Mouse (Mus musculus) bone marrow macrophage, adult 2 months (primary cell): ENCODE data around the gene Ctsw. TPM values are rescaled to one million over a fixed set of nuclear protein-coding genes. Genes with fewer than 3 reads are reported as not detected.

Experiments used
- H3K27ac ChIP-seq: 2 replicates; pipeline ENCODE4 v1.5.1; 2012; ENCODE audit warnings: low read depth, low read length; ENCODE audit not compliant: insufficient read depth
- H3K4me1 ChIP-seq: 2 replicates; pipeline ENCODE4 v1.6.1; 2012; ENCODE audit warnings: low read length; ENCODE audit not compliant: control insufficient read depth, insufficient read depth
- H3K4me3 ChIP-seq: 2 replicates; pipeline ENCODE4 v1.5.1; 2012; ENCODE audit warnings: mild to moderate bottlenecking, low read length, moderate library complexity; ENCODE audit not compliant: insufficient read depth
- CTCF ChIP-seq: IDR thresholded peaks from 2 replicates; pipeline ENCODE4 v1.5.1; 2012; ENCODE audit warnings: low read depth, mild to moderate bottlenecking, low read length, moderate library complexity
- POLR2A ChIP-seq: IDR thresholded peaks from 2 replicates; pipeline ENCODE4 v1.6.1; 2012; ENCODE audit warnings: mild to moderate bottlenecking, low read depth, low read length, borderline replicate concordance
- polyA plus RNA-seq: library from polyadenylated mRNA; stranded (reverse); fragments of >200 nt; gene quantifications from 2 replicates; pipeline ENCODE4 v1.2.4, GENCODE M21; 2012; ENCODE audit not compliant: missing spikeins, insufficient read depth, insufficient read length

The Ctsw gene
- not detected in 2 replicates for polyA plus RNA-seq

- no peak within 1 kb of the TSS for H3K27ac ChIP-seq
- H3K4me3 ChIP-seq: no peak within 1 kb of the TSS
- TF ChIP-seq POLR2A (no peak), CTCF (no peak)
- 0 out of 2 replicates have a peak, but pooled peaks cover under 1% of the 10 kb centered on the region for H3K4me1 ChIP-seq
Measured at GRCm38 (mm10) chr19:5468374-5468773, at the start of gene Ctsw. Gene Ctsw (minus strand): TSS chr19:5468507.

GRCm38 (mm10) chr19:5516906-5517505 is 48.7 kb upstream of the Ctsw start:
- no peak for TF ChIP-seq CTCF
- TF ChIP-seq POLR2A: no peak
- Histone ChIP-seq H3K4me3 (no peak overlapping the region), H3K27ac (no peak overlapping the region), H3K4me1 (peaks cover 8% of the 10 kb centered on the region)

GRCm38 (mm10) chr19:5515840-5516777 is 47.8 kb upstream of the Ctsw start:
- no peak overlapping the region for H3K27ac ChIP-seq
- TF ChIP-seq CTCF (no peak), POLR2A (no peak)
- H3K4me3 ChIP-seq: no peak overlapping the region
- peaks cover 9% of the 10 kb centered on the region for H3K4me1 ChIP-seq

DNA sequence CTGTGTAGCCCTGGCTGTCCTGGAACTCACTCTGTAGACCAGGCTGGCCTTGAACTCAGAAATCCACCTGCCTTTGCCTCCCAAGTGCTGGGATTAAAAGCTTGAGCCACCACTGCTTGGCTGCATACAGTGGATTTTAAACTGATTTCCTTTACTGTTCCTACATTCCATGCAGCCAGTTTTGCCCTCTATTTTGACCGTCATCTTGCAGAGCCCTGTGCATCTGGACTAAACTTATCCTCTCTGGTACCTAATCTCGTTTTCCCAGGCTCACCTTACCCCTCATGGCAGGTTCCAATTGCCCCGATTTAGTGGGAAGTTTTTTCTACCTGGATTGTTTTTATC is 44.7 kb upstream of the Ctsw start:
- Histone ChIP-seq H3K27ac (peak overlapping the region; percentile 59), H3K4me1 (peaks cover 14% of the 10 kb centered on the region), H3K4me3 (peak overlapping the region; percentile 8; the same call in 1 of the 2 replicates)
- no peak for TF ChIP-seq CTCF
- no peak for TF ChIP-seq POLR2A

DNA sequence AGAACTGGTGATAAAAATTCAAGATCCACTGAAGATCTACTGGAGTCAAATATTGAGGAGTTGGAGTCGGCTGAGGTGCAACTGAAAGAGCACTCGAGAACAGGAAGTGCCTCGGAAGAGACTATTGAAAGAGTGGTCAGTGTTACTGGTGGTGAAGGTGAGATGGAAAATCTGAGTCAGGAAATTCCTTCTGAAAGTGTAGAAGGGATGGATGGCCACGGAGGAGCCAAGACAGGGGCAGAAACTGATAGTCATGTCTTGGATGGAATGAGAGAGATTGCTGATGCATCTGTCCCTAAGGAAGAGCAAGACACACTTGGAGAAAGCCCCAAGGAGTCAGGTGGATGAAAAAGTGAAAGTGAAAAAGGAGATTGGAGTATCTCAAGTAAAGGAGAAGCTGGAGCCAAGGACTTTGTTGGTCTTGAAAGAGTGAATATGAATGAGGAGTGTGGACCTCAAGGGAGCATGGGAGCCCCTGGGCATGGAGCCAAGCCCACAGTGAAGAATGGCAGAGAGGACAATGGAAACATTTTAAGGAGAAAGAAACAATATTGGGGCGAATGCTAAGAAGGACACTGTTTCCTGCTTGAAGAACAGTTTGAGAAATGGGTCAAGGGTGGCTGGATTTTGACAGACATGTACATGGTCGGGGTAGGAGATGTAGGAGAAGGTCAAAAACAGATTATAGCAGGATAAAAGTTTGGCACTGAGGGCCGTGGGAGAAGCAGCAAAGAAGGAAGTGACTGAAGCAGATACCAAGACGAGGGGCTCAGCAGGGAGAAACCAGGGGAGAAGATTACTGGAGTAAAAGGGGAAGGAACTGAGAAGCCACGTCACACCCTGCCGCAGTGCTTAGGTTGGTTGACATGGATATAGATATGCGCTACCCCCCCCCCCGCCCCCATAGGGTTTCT is 44.0 kb upstream of the Ctsw start:
- TF ChIP-seq CTCF (no peak), POLR2A (no peak)
- Histone ChIP-seq H3K27ac (peak overlapping the region; percentile 72), H3K4me1 (peaks cover 14% of the 10 kb centered on the region), H3K4me3 (peak overlapping the region; percentile 80)

DNA sequence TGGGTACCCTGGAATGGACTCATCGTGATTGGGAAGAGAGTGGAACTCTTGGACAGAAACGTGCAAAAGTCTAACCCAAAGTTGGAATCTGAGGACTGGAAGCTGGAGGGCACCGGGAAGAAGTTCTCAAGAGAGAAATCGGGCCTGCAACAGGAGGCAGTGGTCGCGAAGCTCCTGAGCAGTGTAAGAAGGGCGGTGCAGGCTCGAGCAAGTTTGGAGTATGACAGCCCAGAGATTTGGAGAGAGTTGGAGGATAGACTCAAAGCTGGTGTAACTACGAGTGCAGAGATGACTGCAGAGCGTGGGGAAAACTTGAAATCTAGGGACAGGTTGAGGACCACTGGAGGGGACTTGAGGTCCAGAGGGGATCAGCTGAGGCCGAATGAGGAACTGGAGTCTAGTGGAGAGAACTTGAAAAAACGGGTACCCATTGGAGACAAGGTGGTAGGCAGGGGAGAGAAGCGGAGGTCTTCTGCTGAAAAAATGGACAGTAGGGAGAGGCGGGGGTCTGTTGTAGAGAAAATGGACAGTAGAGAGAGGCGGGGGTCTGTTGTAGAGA is 42.8 kb upstream of the Ctsw start:
- Histone ChIP-seq H3K4me3 (peak overlapping the region; percentile 80), H3K27ac (peak overlapping the region; percentile 76), H3K4me1 (peaks cover 14% of the 10 kb centered on the region)
- TF ChIP-seq CTCF: no peak
- TF ChIP-seq POLR2A: no peak

DNA sequence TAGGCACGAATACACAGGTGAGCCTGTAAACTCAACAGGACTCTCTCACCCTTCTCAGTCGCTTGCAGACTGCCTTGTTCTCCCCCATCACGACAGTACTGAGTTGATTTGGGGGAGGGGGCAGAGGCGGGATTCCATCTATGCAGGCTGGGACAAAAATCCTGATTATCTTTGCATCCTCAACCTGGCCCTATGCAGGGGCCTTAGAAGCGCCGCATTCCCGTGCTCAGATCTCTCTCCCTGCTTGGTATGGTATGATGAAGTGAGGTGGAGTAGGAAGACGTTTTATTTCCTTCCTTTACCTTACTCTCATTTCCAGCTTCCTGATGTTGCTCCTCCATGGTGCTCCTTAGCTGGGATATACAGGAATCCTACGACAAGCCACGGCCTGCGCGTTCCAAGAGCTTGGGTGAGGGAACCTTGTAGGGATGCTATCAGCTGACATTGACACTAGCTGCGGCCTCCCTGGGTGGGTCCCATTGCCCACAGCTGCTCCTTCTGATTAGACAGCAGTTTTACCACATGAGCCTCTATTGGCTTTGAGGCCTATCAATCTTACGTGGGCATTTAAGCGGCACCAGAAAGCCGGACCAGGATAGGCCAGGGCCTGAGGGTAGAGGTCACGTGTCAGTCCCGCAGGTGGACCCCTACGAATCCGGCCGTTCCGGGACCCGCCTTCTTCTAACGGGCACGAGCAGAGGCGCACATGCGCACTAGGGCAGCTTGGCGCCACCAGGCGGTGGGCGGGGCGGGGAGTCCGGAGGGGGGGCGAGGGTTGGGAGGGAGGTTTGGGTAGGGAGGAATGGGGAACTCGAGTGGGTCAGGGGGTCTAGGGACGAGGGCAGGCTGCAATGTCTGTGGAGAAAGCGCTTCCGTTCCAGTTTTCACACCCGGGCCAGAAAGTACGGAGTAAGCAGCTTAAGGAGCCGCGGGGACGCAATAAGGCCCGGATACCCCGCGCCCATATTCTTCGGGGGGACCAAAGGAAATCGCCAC is 42.0 kb upstream of the Ctsw start, which contains the start of gene Snx32:
Gene Snx32, minus strand, starts transcription at position 508 of the 996 bp plus-strand sequence.
- Histone ChIP-seq H3K27ac (peak within 1 kb of the TSS; percentile 76), H3K4me1 (peaks cover 14% of the 10 kb centered on the region), H3K4me3 (peak within 1 kb of the TSS; percentile 80)
- TF ChIP-seq CTCF: no peak; the same call in 1 of the 2 replicates
- peak; percentile 65; the same call in 1 of the 2 replicates for TF ChIP-seq POLR2A

GRCm38 (mm10) chr19:5503687-5504086 is 35.4 kb upstream of the Ctsw start, which contains the start of gene 1700020D05Rik:
Gene 1700020D05Rik (minus strand): TSS chr19:5503787.
- TF ChIP-seq POLR2A (no peak), CTCF (no peak)
- Histone ChIP-seq H3K27ac (no peak within 1 kb of the TSS), H3K4me3 (no peak within 1 kb of the TSS), H3K4me1 (no peaks in the 10 kb centered on the region)
